Mouse (Mus musculus) forebrain, embryonic 15.5 days (tissue): ENCODE measurements around the gene Zbtb2. TPM values are rescaled to one million over a fixed set of nuclear protein-coding genes. Genes with fewer than 3 reads are reported as not detected.

Experiments used
- ATAC-seq: fragments of 200-750 bp; cut with Nextera tagmentation; replicated peaks from 2 replicates; pipeline ENCODE4 v1.8.0; 2017; ENCODE audit warnings: mild to moderate bottlenecking, moderate TSS enrichment, moderate library complexity
- H3K27ac ChIP-seq: fragments of 300-500 bp; sonication (generic); replicated peaks from 2 replicates; pipeline ENCODE4 v1.5.1; 2015; ENCODE audit warnings: mild to moderate bottlenecking, inconsistent platforms
- H3K27me3 ChIP-seq: fragments of 300-500 bp; sonication (generic); 2 replicates; pipeline ENCODE4 v1.6.1; 2015; ENCODE audit warnings: inconsistent platforms
- H3K36me3 ChIP-seq: fragments of 300-500 bp; sonication (generic); 2 replicates; pipeline ENCODE4 v1.6.1; 2015; ENCODE audit warnings: mild to moderate bottlenecking, inconsistent platforms
- H3K4me1 ChIP-seq: fragments of 300-500 bp; sonication (generic); 2 replicates; pipeline ENCODE4 v1.6.1; 2015; ENCODE audit warnings: inconsistent platforms
- H3K4me2 ChIP-seq: fragments of 300-500 bp; sonication (generic); replicated peaks from 2 replicates; pipeline ENCODE4 v1.6.1; 2015; ENCODE audit warnings: mild to moderate bottlenecking, inconsistent platforms
- H3K4me3 ChIP-seq: fragments of 300-500 bp; sonication (generic); 2 replicates; pipeline ENCODE4 v1.5.1; 2015; ENCODE audit warnings: mild to moderate bottlenecking, inconsistent platforms
- H3K9ac ChIP-seq: fragments of 300-500 bp; sonication (generic); replicated peaks from 2 replicates; pipeline ENCODE4 v1.6.1; 2015; ENCODE audit warnings: mild to moderate bottlenecking, inconsistent platforms
- H3K9me3 ChIP-seq: fragments of 300-500 bp; sonication (generic); 2 replicates; pipeline ENCODE4 v1.6.1; 2016; ENCODE audit warnings: inconsistent platforms
- WGBS: fragments of 180-500 bp; shearing (Covaris S2); methylation state at CpG from one replicate; pipeline ENCODE4 v1.1.7; 2015; ENCODE audit warnings: mixed read lengths; 5-methylcytosine and 5-hydroxymethylcytosine counted together
- polyA plus RNA-seq: library from polyadenylated mRNA; unstranded; fragments of >200 nt; fragmentation: Nextera tagmentation; extraction: Ambion mirVana; gene quantifications from 2 replicates; pipeline ENCODE4 v1.2.1, GENCODE M21; 2015

Zbtb2 gene
- polyA plus RNA-seq, 1 experiment from 2014 or later: 18.4 TPM

GRCm38 (mm10) chr10:4404895-4405491, 17.1 kb upstream of the Zbtb2 start:
- WGBS: 51% methylated on average over 5 of the region's 5 CpGs
- H3K4me2 ChIP-seq: no peak overlapping the region
- H3K36me3 ChIP-seq: peaks cover 16% of the 10 kb centered on the region
- H3K4me1 ChIP-seq: no peaks in the 10 kb centered on the region
- no peak overlapping the region for H3K27ac ChIP-seq
- H3K9ac ChIP-seq: no peak overlapping the region
- no peak overlapping the region for H3K4me3 ChIP-seq
- ATAC-seq: peak; percentile 59
- no peaks in the 10 kb centered on the region for H3K27me3 ChIP-seq
- no peaks in the 10 kb centered on the region for H3K9me3 ChIP-seq

- H3K4me2 ChIP-seq: no peak overlapping the region
- no peak for ATAC-seq
- H3K27me3 ChIP-seq: no peaks in the 10 kb centered on the region
- H3K4me3 ChIP-seq: no peak overlapping the region
- H3K27ac ChIP-seq: no peak overlapping the region
- no peak overlapping the region for H3K9ac ChIP-seq
- 88% methylated on average over 5 of the region's 5 CpGs for WGBS
- H3K36me3 ChIP-seq: peaks cover 4% of the 10 kb centered on the region; the same call in 1 of the 2 replicates
- no peaks in the 10 kb centered on the region for H3K9me3 ChIP-seq
- no peaks in the 10 kb centered on the region for H3K4me1 ChIP-seq
These were observed 10.2 kb upstream of the Zbtb2 start for GRCm38 (mm10) chr10:4398058-4398457.

- Histone ChIP-seq H3K4me3 (no peak overlapping the region), H3K4me2 (no peak overlapping the region), H3K9me3 (no peaks in the 10 kb centered on the region), H3K27me3 (no peaks in the 10 kb centered on the region), H3K9ac (no peak overlapping the region), H3K36me3 (peaks cover 4% of the 10 kb centered on the region; the same call in 1 of the 2 replicates), H3K27ac (no peak overlapping the region), H3K4me1 (peaks cover 21% of the 10 kb centered on the region)
- WGBS: 94% methylated on average over 3 of the region's 3 CpGs
- ATAC-seq: no peak
These were observed 7.4 kb upstream of the Zbtb2 start for GRCm38 (mm10) chr10:4395321-4395720.

- Histone ChIP-seq H3K27me3 (no peaks in the 10 kb centered on the region), H3K4me1 (peaks cover 41% of the 10 kb centered on the region), H3K9ac (no peak overlapping the region), H3K36me3 (peaks cover 2% of the 10 kb centered on the region; the same call in 1 of the 2 replicates), H3K4me2 (no peak overlapping the region), H3K4me3 (no peak overlapping the region), H3K9me3 (no peaks in the 10 kb centered on the region), H3K27ac (no peak overlapping the region)
- no peak for ATAC-seq
- 55% methylated on average over 6 of the region's 6 CpGs for WGBS
These were observed 3.9 kb upstream of the Zbtb2 start for GRCm38 (mm10) chr10:4391851-4392250.

GRCm38 (mm10) chr10:4391076-4391475, 3.2 kb upstream of the Zbtb2 start:
- Histone ChIP-seq H3K9me3 (no peaks in the 10 kb centered on the region), H3K27ac (no peak overlapping the region), H3K36me3 (no peaks in the 10 kb centered on the region), H3K9ac (peak overlapping the region; percentile 10; the same call in 1 of the 2 replicates), H3K4me1 (peaks cover 41% of the 10 kb centered on the region), H3K27me3 (no peaks in the 10 kb centered on the region), H3K4me3 (no peak overlapping the region), H3K4me2 (no peak overlapping the region)
- ATAC-seq: no peak
- 84% methylated on average over 5 of the region's 5 CpGs for WGBS

GRCm38 (mm10) chr10:4390550-4390949, 2.6 kb upstream of the Zbtb2 start:
- Histone ChIP-seq H3K4me1 (peaks cover 44% of the 10 kb centered on the region), H3K27me3 (no peaks in the 10 kb centered on the region), H3K4me3 (no peak overlapping the region), H3K4me2 (no peak overlapping the region), H3K9ac (no peak overlapping the region), H3K36me3 (no peaks in the 10 kb centered on the region), H3K27ac (no peak overlapping the region), H3K9me3 (no peaks in the 10 kb centered on the region)
- WGBS: 67% methylated on average over 2 of the region's 2 CpGs
- no peak for ATAC-seq

GRCm38 (mm10) chr10:4389461-4390112, 1.7 kb upstream of the Zbtb2 start:
- Histone ChIP-seq H3K27ac (no peak overlapping the region), H3K4me1 (peaks cover 44% of the 10 kb centered on the region), H3K4me2 (peak overlapping the region; percentile 69), H3K4me3 (peak overlapping the region; percentile 99), H3K9me3 (no peaks in the 10 kb centered on the region), H3K9ac (peak overlapping the region; percentile 99), H3K27me3 (no peaks in the 10 kb centered on the region), H3K36me3 (no peaks in the 10 kb centered on the region)
- 57% methylated on average over 5 of the region's 5 CpGs for WGBS
- ATAC-seq: no peak

GRCm38 (mm10) chr10:4389036-4389435, 1.1 kb upstream of the Zbtb2 start:
- no peaks in the 10 kb centered on the region for H3K27me3 ChIP-seq
- peak overlapping the region; percentile 99 for H3K9ac ChIP-seq
- H3K4me3 ChIP-seq: peak overlapping the region; percentile 99
- no peaks in the 10 kb centered on the region for H3K9me3 ChIP-seq
- no peaks in the 10 kb centered on the region for H3K36me3 ChIP-seq
- peaks cover 44% of the 10 kb centered on the region for H3K4me1 ChIP-seq
- ATAC-seq: no peak
- H3K27ac ChIP-seq: no peak overlapping the region
- 20% methylated on average over 10 of the region's 10 CpGs for WGBS
- peak overlapping the region; percentile 69 for H3K4me2 ChIP-seq

- H3K9ac ChIP-seq: peak overlapping the region; percentile 99
- H3K9me3 ChIP-seq: no peaks in the 10 kb centered on the region
- H3K4me2 ChIP-seq: peak overlapping the region; percentile 69
- no peak for ATAC-seq
- WGBS: under 1% methylated on average over 19 of the region's 19 CpGs
- no peaks in the 10 kb centered on the region for H3K27me3 ChIP-seq
- H3K4me3 ChIP-seq: peak overlapping the region; percentile 99
- peaks cover 44% of the 10 kb centered on the region for H3K4me1 ChIP-seq
- no peaks in the 10 kb centered on the region for H3K36me3 ChIP-seq
- H3K27ac ChIP-seq: peak overlapping the region; percentile 100
These were observed 457 bp upstream of the Zbtb2 start for GRCm38 (mm10) chr10:4388384-4388745.

GRCm38 (mm10) chr10:4386609-4387591, 1.0 kb downstream of the Zbtb2 start:
- no peaks in the 10 kb centered on the region for H3K9me3 ChIP-seq
- peak; percentile 91 for ATAC-seq

GRCm38 (mm10) chr10:4384244-4384643, 3.7 kb downstream of the Zbtb2 start:
- Histone ChIP-seq H3K9me3 (no peaks in the 10 kb centered on the region), H3K4me2 (no peak overlapping the region), H3K9ac (no peak overlapping the region), H3K4me1 (peaks cover 12% of the 10 kb centered on the region), H3K36me3 (no peaks in the 10 kb centered on the region), H3K4me3 (no peak overlapping the region), H3K27me3 (no peaks in the 10 kb centered on the region), H3K27ac (no peak overlapping the region)
- 94% methylated on average over 7 of the region's 7 CpGs for WGBS
- ATAC-seq: no peak

More at GRCm38 (mm10) chr10:4386609-4387591, 1.0 kb downstream of the Zbtb2 start:
- H3K4me3 ChIP-seq: peak overlapping the region; percentile 99
- peak overlapping the region; percentile 100 for H3K27ac ChIP-seq
- no peaks in the 10 kb centered on the region for H3K27me3 ChIP-seq
- H3K9ac ChIP-seq: peak overlapping the region; percentile 99
- peak overlapping the region; percentile 69 for H3K4me2 ChIP-seq
- peaks cover 39% of the 10 kb centered on the region for H3K4me1 ChIP-seq
- H3K36me3 ChIP-seq: no peaks in the 10 kb centered on the region
- under 1% methylated on average over 78 of the region's 133 CpGs for WGBS

- ATAC-seq: no peak
These were observed 7.2 kb downstream of the Zbtb2 start for GRCm38 (mm10) chr10:4380748-4381147.

More at GRCm38 (mm10) chr10:4380748-4381147, 7.2 kb downstream of the Zbtb2 start:
- Histone ChIP-seq H3K36me3 (no peaks in the 10 kb centered on the region), H3K27ac (no peak overlapping the region), H3K4me3 (no peak overlapping the region), H3K4me2 (no peak overlapping the region), H3K27me3 (no peaks in the 10 kb centered on the region), H3K9ac (no peak overlapping the region), H3K4me1 (0 out of 2 replicates have a peak, but pooled peaks cover 2% of the 10 kb centered on the region), H3K9me3 (no peaks in the 10 kb centered on the region)
- 94% methylated on average over 5 of the region's 5 CpGs for WGBS
